Mouse (Mus musculus) liver, adult 2 months (tissue): ENCODE measurements around the gene Vps18.

ENCODE experiments used
- CTCF ChIP-seq: fragments of 200-500 bp; IDR thresholded peaks from 2 replicates; pipeline ENCODE4 v1.5.1; 2011; ENCODE audit warnings: low read depth, low read length, control low read depth
- POLR2A ChIP-seq: fragments of 200-500 bp; IDR thresholded peaks from 2 replicates; pipeline ENCODE4 v1.6.1; 2011; ENCODE audit warnings: low read length, control low read depth; ENCODE audit not compliant: insufficient read depth; ENCODE audit errors: extremely low read depth

- TF ChIP-seq POLR2A (no peak), CTCF (no peak)
Measured at GRCm38 (mm10) chr2:119312380-119312958, 23.9 kb downstream of the Vps18 start.
